Mouse (Mus musculus): ENCODE data around the gene Prr7. TPM values are rescaled to one million over a fixed set of nuclear protein-coding genes. Genes with fewer than 3 reads are reported as not detected.

Prr7 gene
- polyA plus RNA-seq, 1 experiment from 2014 or later = 1.6 TPM

- no peaks in the 10 kb centered on the region for H3K27me3 ChIP-seq (ENCODE audit: control insufficient read depth, insufficient read depth, low read length)
- ATAC-seq (ENCODE audit: insufficient number of reproducible peaks, low FRiP score, low TSS enrichment, low read depth) (no peak; the same call in 1 of the 2 replicates), DNase-seq (ENCODE audit: low spot score) (peak; percentile 70)
- peak overlapping the region; percentile 92 for H3K9ac ChIP-seq (ENCODE audit: low read length)
- H3K36me3 ChIP-seq (ENCODE audit: control insufficient read depth, insufficient read depth, low read length) = peaks cover 9% of the 10 kb centered on the region; the same call in 1 of the 2 replicates
- peak overlapping the region; percentile 66 for H3K4me2 ChIP-seq (ENCODE audit: low read depth, severe bottlenecking)
- H3K9me3 ChIP-seq (ENCODE audit: control insufficient read depth, low read length) = no peaks in the 10 kb centered on the region
- under 1% methylated on average over 59 of the region's 66 CpGs for WGBS
- H3K27ac ChIP-seq (replicated peaks; ENCODE audit: low read depth, low read length) = peak overlapping the region; percentile 87
- H3K4me1 ChIP-seq (ENCODE audit: control insufficient read depth, insufficient read depth, low read length) = peaks cover 12% of the 10 kb centered on the region
- peak overlapping the region; percentile 63 for H3K4me3 ChIP-seq (ENCODE audit: low read depth, low read length)
Observed at GRCm38 (mm10) chr13:55445361-55446091, 18.5 kb upstream of the Prr7 start.

- no peak for ATAC-seq (ENCODE audit: insufficient number of reproducible peaks, low FRiP score, low TSS enrichment, low read depth)
- Histone ChIP-seq H3K27ac (replicated peaks; ENCODE audit: low read depth, low read length) (no peak overlapping the region), H3K4me1 (ENCODE audit: control insufficient read depth, insufficient read depth, low read length) (peaks cover 12% of the 10 kb centered on the region), H3K4me3 (ENCODE audit: low read depth, low read length) (peak overlapping the region; percentile 63), H3K36me3 (ENCODE audit: control insufficient read depth, insufficient read depth, low read length) (peaks cover 13% of the 10 kb centered on the region), H3K4me2 (ENCODE audit: low read depth, severe bottlenecking) (peak overlapping the region; percentile 66), H3K9me3 (ENCODE audit: control insufficient read depth, low read length) (no peaks in the 10 kb centered on the region), H3K9ac (ENCODE audit: low read length) (peak overlapping the region; percentile 92; the same call in 1 of the 2 replicates), H3K27me3 (ENCODE audit: control insufficient read depth, insufficient read depth, low read length) (no peaks in the 10 kb centered on the region)
- no peak for DNase-seq (ENCODE audit: low spot score)
- WGBS = 88% methylated on average over 6 of the region's 6 CpGs
Observed at GRCm38 (mm10) chr13:55446483-55447105, 17.5 kb upstream of the Prr7 start.

GRCm38 (mm10) chr13:55447543-55447943 is 16.5 kb upstream of the Prr7 start:
- 62% methylated on average over 3 of the region's 3 CpGs for WGBS
- H3K27me3 ChIP-seq (ENCODE audit: control insufficient read depth, insufficient read depth, low read length) = no peaks in the 10 kb centered on the region
- peaks cover 22% of the 10 kb centered on the region for H3K36me3 ChIP-seq (ENCODE audit: control insufficient read depth, insufficient read depth, low read length)
- H3K4me3 ChIP-seq (ENCODE audit: low read depth, low read length) = no peak overlapping the region
- DNase-seq (ENCODE audit: low spot score) = no peak
- peaks cover 12% of the 10 kb centered on the region for H3K4me1 ChIP-seq (ENCODE audit: control insufficient read depth, insufficient read depth, low read length)
- no peak for ATAC-seq (ENCODE audit: insufficient number of reproducible peaks, low FRiP score, low TSS enrichment, low read depth)
- no peak overlapping the region for H3K4me2 ChIP-seq (ENCODE audit: low read depth, severe bottlenecking)
- no peaks in the 10 kb centered on the region for H3K9me3 ChIP-seq (ENCODE audit: control insufficient read depth, low read length)
- no peak overlapping the region for H3K9ac ChIP-seq (ENCODE audit: low read length)
- H3K27ac ChIP-seq (replicated peaks; ENCODE audit: low read depth, low read length) = no peak overlapping the region

GRCm38 (mm10) chr13:55448131-55448530 is 15.9 kb upstream of the Prr7 start:
- DNase-seq (ENCODE audit: low spot score) = no peak
- Histone ChIP-seq H3K4me1 (ENCODE audit: control insufficient read depth, insufficient read depth, low read length) (peaks cover 12% of the 10 kb centered on the region), H3K36me3 (ENCODE audit: control insufficient read depth, insufficient read depth, low read length) (peaks cover 25% of the 10 kb centered on the region), H3K9me3 (ENCODE audit: control insufficient read depth, low read length) (no peaks in the 10 kb centered on the region), H3K27ac (replicated peaks; ENCODE audit: low read depth, low read length) (no peak overlapping the region), H3K9ac (ENCODE audit: low read length) (no peak overlapping the region), H3K27me3 (ENCODE audit: control insufficient read depth, insufficient read depth, low read length) (no peaks in the 10 kb centered on the region), H3K4me2 (ENCODE audit: low read depth, severe bottlenecking) (no peak overlapping the region), H3K4me3 (ENCODE audit: low read depth, low read length) (no peak overlapping the region)
- WGBS = 96% methylated on average over 5 of the region's 5 CpGs
- ATAC-seq (ENCODE audit: insufficient number of reproducible peaks, low FRiP score, low TSS enrichment, low read depth) = no peak

GRCm38 (mm10) chr13:55449205-55449604 is 14.9 kb upstream of the Prr7 start:
- no peaks in the 10 kb centered on the region for H3K9me3 ChIP-seq (ENCODE audit: control insufficient read depth, low read length)
- ATAC-seq (ENCODE audit: insufficient number of reproducible peaks, low FRiP score, low TSS enrichment, low read depth) (no peak), DNase-seq (ENCODE audit: low spot score) (no peak)
- 0 out of 2 replicates have a peak overlapping the region, but pooled peaks have one; percentile 4 for H3K4me2 ChIP-seq (ENCODE audit: low read depth, severe bottlenecking)
- peaks cover 30% of the 10 kb centered on the region for H3K36me3 ChIP-seq (ENCODE audit: control insufficient read depth, insufficient read depth, low read length)
- H3K4me1 ChIP-seq (ENCODE audit: control insufficient read depth, insufficient read depth, low read length) = peaks cover 9% of the 10 kb centered on the region
- H3K4me3 ChIP-seq (ENCODE audit: low read depth, low read length) = no peak overlapping the region
- no peak overlapping the region for H3K27ac ChIP-seq (replicated peaks; ENCODE audit: low read depth, low read length)
- no peak overlapping the region for H3K9ac ChIP-seq (ENCODE audit: low read length)
- WGBS = 95% methylated on average over 9 of the region's 9 CpGs
- no peaks in the 10 kb centered on the region for H3K27me3 ChIP-seq (ENCODE audit: control insufficient read depth, insufficient read depth, low read length)

- Histone ChIP-seq H3K9me3 (ENCODE audit: control insufficient read depth, low read length) (no peaks in the 10 kb centered on the region), H3K27ac (replicated peaks; ENCODE audit: low read depth, low read length) (no peak overlapping the region), H3K27me3 (ENCODE audit: control insufficient read depth, insufficient read depth, low read length) (no peaks in the 10 kb centered on the region), H3K36me3 (ENCODE audit: control insufficient read depth, insufficient read depth, low read length) (peaks cover 30% of the 10 kb centered on the region), H3K4me2 (ENCODE audit: low read depth, severe bottlenecking) (no peak overlapping the region), H3K4me1 (ENCODE audit: control insufficient read depth, insufficient read depth, low read length) (peaks cover 9% of the 10 kb centered on the region), H3K9ac (ENCODE audit: low read length) (no peak overlapping the region), H3K4me3 (ENCODE audit: low read depth, low read length) (no peak overlapping the region)
- ATAC-seq (ENCODE audit: insufficient number of reproducible peaks, low FRiP score, low TSS enrichment, low read depth) (no peak), DNase-seq (ENCODE audit: low spot score) (no peak)
- WGBS = 91% methylated on average over 17 of the region's 17 CpGs
Observed at GRCm38 (mm10) chr13:55449679-55450441, 14.2 kb upstream of the Prr7 start.

- Histone ChIP-seq H3K27ac (replicated peaks; ENCODE audit: low read depth, low read length) (no peak overlapping the region), H3K36me3 (ENCODE audit: control insufficient read depth, insufficient read depth, low read length) (peaks cover 31% of the 10 kb centered on the region)
- WGBS = 94% methylated on average over 11 of the region's 11 CpGs
Observed at GRCm38 (mm10) chr13:55450511-55450980, 13.5 kb upstream of the Prr7 start.

GRCm38 (mm10) chr13:55451296-55451695 is 12.8 kb upstream of the Prr7 start:
- no peak for DNase-seq (ENCODE audit: low spot score)
- Histone ChIP-seq H3K27ac (replicated peaks; ENCODE audit: low read depth, low read length) (no peak overlapping the region), H3K9ac (ENCODE audit: low read length) (no peak overlapping the region), H3K4me3 (ENCODE audit: low read depth, low read length) (no peak overlapping the region), H3K4me1 (ENCODE audit: control insufficient read depth, insufficient read depth, low read length) (peaks cover 7% of the 10 kb centered on the region), H3K9me3 (ENCODE audit: control insufficient read depth, low read length) (no peaks in the 10 kb centered on the region), H3K36me3 (ENCODE audit: control insufficient read depth, insufficient read depth, low read length) (peaks cover 35% of the 10 kb centered on the region), H3K4me2 (ENCODE audit: low read depth, severe bottlenecking) (no peak overlapping the region), H3K27me3 (ENCODE audit: control insufficient read depth, insufficient read depth, low read length) (no peaks in the 10 kb centered on the region)
- no peak for ATAC-seq (ENCODE audit: insufficient number of reproducible peaks, low FRiP score, low TSS enrichment, low read depth)
- whole genome bisulfite sequencing = 92% methylated on average over 10 of the region's 10 CpGs

More at GRCm38 (mm10) chr13:55450511-55450980, 13.5 kb upstream of the Prr7 start:
- H3K4me2 ChIP-seq (ENCODE audit: low read depth, severe bottlenecking) = no peak overlapping the region
- no peaks in the 10 kb centered on the region for H3K27me3 ChIP-seq (ENCODE audit: control insufficient read depth, insufficient read depth, low read length)
- no peak overlapping the region for H3K4me3 ChIP-seq (ENCODE audit: low read depth, low read length)
- H3K4me1 ChIP-seq (ENCODE audit: control insufficient read depth, insufficient read depth, low read length) = peaks cover 9% of the 10 kb centered on the region
- no peak for DNase-seq (ENCODE audit: low spot score)
- no peaks in the 10 kb centered on the region for H3K9me3 ChIP-seq (ENCODE audit: control insufficient read depth, low read length)
- no peak overlapping the region for H3K9ac ChIP-seq (ENCODE audit: low read length)
- ATAC-seq (ENCODE audit: insufficient number of reproducible peaks, low FRiP score, low TSS enrichment, low read depth) = no peak

Data from limb, embryonic 11.5 days (tissue).